Mouse (Mus musculus) C2C12 (cell line): ENCODE data around the gene Smoc2.

Experiments
- CEBPB ChIP-seq: IDR thresholded peaks from one replicate; pipeline ENCODE4 v1.6.1; 2011; ENCODE audit warnings: low read depth, mild to moderate bottlenecking, control low read depth, moderate library complexity
- CTCF ChIP-seq: IDR thresholded peaks from one replicate; pipeline ENCODE4 v1.5.1; 2011; ENCODE audit not compliant: control insufficient read depth, insufficient read depth, insufficient read length
- FOSL1 ChIP-seq: IDR thresholded peaks from one replicate; pipeline ENCODE4 v1.8.0; 2011; ENCODE audit warnings: mild to moderate bottlenecking, low read length; ENCODE audit not compliant: poor library complexity, insufficient read depth, severe bottlenecking
- MAX ChIP-seq: IDR thresholded peaks from one replicate; pipeline ENCODE4 v1.6.1; 2011; ENCODE audit warnings: mild to moderate bottlenecking, control low read depth
- MYOD1 ChIP-seq: IDR thresholded peaks from one replicate; pipeline ENCODE4 v1.6.1; 2011; ENCODE audit warnings: low read depth; ENCODE audit not compliant: control insufficient read depth, insufficient read length
- MYOG ChIP-seq: IDR thresholded peaks from one replicate; pipeline ENCODE4 v1.6.1; 2011; ENCODE audit not compliant: control insufficient read depth, insufficient read length; ENCODE audit errors: extremely low read depth
- USF1 ChIP-seq: IDR thresholded peaks from one replicate; pipeline ENCODE4 v1.6.1; 2011; ENCODE audit warnings: low read depth, mild to moderate bottlenecking, control low read depth, moderate library complexity

DNA sequence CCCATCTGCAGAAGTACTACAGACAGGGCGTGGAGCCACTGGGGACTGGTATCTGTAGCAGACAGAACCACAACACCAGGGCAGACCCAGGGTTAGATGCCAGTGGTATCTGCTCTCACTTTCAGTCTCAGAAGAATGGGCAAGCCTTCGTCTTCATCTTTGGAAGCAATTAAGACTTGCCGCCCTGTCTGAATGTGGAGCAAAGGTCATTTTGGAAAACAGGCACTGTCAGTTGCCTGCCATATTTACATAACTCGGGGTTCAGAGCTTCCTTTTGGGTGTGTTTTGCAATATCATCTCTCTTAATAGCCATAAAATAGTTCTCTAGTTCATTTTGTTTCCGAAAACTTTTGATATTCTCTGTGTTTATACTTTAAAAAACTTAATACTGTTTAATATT, 168.0 kb downstream of the Smoc2 start:
- no peak for TF ChIP-seq CTCF
- no peak for TF ChIP-seq CEBPB
- no peak for TF ChIP-seq FOSL1
- TF ChIP-seq MYOG, result no peak
- no peak for TF ChIP-seq USF1
- TF ChIP-seq MAX, result no peak
- no peak for TF ChIP-seq MYOD1
